Mouse (Mus musculus): ENCODE results near the gene Fam221a. TPM values are rescaled to one million over a fixed set of nuclear protein-coding genes. Genes with fewer than 3 reads are reported as not detected.
"Not testable (repeated sequence)": the region's sequence is repeated elsewhere in the genome, so short reads cannot be mapped to it uniquely, and the experiment has no call there.

Fam221a gene
- total RNA-seq, 2 experiments from 2014 or later = 2.2 to 2.9 TPM

- no peak for ATAC-seq (replicated peaks; ENCODE audit: low FRiP score, poor library complexity, severe bottlenecking)
These were observed 6.4 kb downstream of the Fam221a start for GRCm38 (mm10) chr6:49373943-49374342.

GRCm38 (mm10) chr6:49378328-49378727 lies 10.8 kb downstream of the Fam221a start:
- ATAC-seq (replicated peaks; ENCODE audit: low FRiP score, poor library complexity, severe bottlenecking) = no peak

GRCm38 (mm10) chr6:49394276-49394675 lies 26.7 kb downstream of the Fam221a start:
- no peak for ATAC-seq (replicated peaks; ENCODE audit: low FRiP score, poor library complexity, severe bottlenecking)

- ATAC-seq (replicated peaks; ENCODE audit: low FRiP score, poor library complexity, severe bottlenecking) = no peak
These were observed 27.8 kb downstream of the Fam221a start, which contains the start of gene Stk31 for GRCm38 (mm10) chr6:49395316-49395715. TSS of gene Stk31 (plus strand) at chr6:49395604.

GRCm38 (mm10) chr6:49397466-49397865 lies 29.9 kb downstream of the Fam221a start:
- ATAC-seq (replicated peaks; ENCODE audit: low FRiP score, poor library complexity, severe bottlenecking) = no peak

GRCm38 (mm10) chr6:49398365-49398764 lies 30.8 kb downstream of the Fam221a start:
- no peak for ATAC-seq (replicated peaks; ENCODE audit: low FRiP score, poor library complexity, severe bottlenecking)

- no peak for ATAC-seq (replicated peaks; ENCODE audit: low FRiP score, poor library complexity, severe bottlenecking)
These were observed 43.3 kb downstream of the Fam221a start for GRCm38 (mm10) chr6:49410830-49411229.

GRCm38 (mm10) chr6:49412967-49413366 lies 45.4 kb downstream of the Fam221a start:
- not testable (repeated sequence) for ATAC-seq (replicated peaks; ENCODE audit: low FRiP score, poor library complexity, severe bottlenecking)

- ATAC-seq (replicated peaks; ENCODE audit: low FRiP score, poor library complexity, severe bottlenecking) = no peak
These were observed 48.4 kb downstream of the Fam221a start for GRCm38 (mm10) chr6:49415971-49416370.

- ATAC-seq (replicated peaks; ENCODE audit: low FRiP score, poor library complexity, severe bottlenecking) = no peak
These were observed 69.8 kb downstream of the Fam221a start for GRCm38 (mm10) chr6:49437306-49437705.

Other genes starting within 250 kb of the Fam221a start
- not detected in 2 replicates for gene Igf2bp3, start 152.8 kb upstream of the Fam221a start, total RNA-seq (2015; ENCODE audit: low replicate concordance)
- not detected in 2 replicates for gene Igf2bp3, start 152.8 kb upstream of the Fam221a start, total RNA-seq (2017; ENCODE audit: low replicate concordance)
- gene Tra2a, start 103.7 kb upstream of the Fam221a start, total RNA-seq (2015; ENCODE audit: low replicate concordance) = 73.6 and 81.3 TPM in 2 replicates
- 56.5 and 90.1 TPM in 2 replicates for gene Tra2a, start 103.7 kb upstream of the Fam221a start, total RNA-seq (2017; ENCODE audit: low replicate concordance)
- gene Ccdc126, start 48.5 kb upstream of the Fam221a start, total RNA-seq (2015; ENCODE audit: low replicate concordance) = 3.3 TPM in 1 of 2 replicates, not detected in the other
- 0.68 and 0.70 TPM in 2 replicates for gene Ccdc126, start 48.5 kb upstream of the Fam221a start, total RNA-seq (2017; ENCODE audit: low replicate concordance)
- not detected in 2 replicates for gene Stk31, start 27.9 kb downstream of the Fam221a start, total RNA-seq (2015; ENCODE audit: low replicate concordance)
- not detected in 2 replicates for gene Stk31, start 27.9 kb downstream of the Fam221a start, total RNA-seq (2017; ENCODE audit: low replicate concordance)